Mouse (Mus musculus) heart, embryonic 16.5 days (tissue): Measurements from ENCODE around the gene Grb7. TPM values are rescaled to one million over a fixed set of nuclear protein-coding genes. Genes with fewer than 3 reads are reported as not detected.

Source experiments
- ATAC-seq: fragments of 200-750 bp; cut with Nextera tagmentation; replicated peaks from 2 replicates; pipeline ENCODE4 v1.8.0; 2017; ENCODE audit warnings: moderate number of reproducible peaks; ENCODE audit not compliant: insufficient read depth, low FRiP score; ENCODE audit errors: extremely low read depth
- H3K27ac ChIP-seq: fragments of 300-500 bp; sonication (generic); 2 replicates; pipeline ENCODE4 v1.5.1; 2014; ENCODE audit warnings: mild to moderate bottlenecking, low read length, control low read depth, moderate library complexity
- H3K27me3 ChIP-seq: fragments of 300-500 bp; sonication (generic); 2 replicates; pipeline ENCODE4 v1.6.1; 2014; ENCODE audit warnings: low read length, mixed read lengths; ENCODE audit not compliant: control insufficient read depth, insufficient read depth
- H3K36me3 ChIP-seq: fragments of 300-500 bp; sonication (generic); 2 replicates; pipeline ENCODE4 v1.6.1; 2014; ENCODE audit not compliant: control insufficient read depth, insufficient read depth
- H3K4me1 ChIP-seq: fragments of 300-500 bp; sonication (generic); 2 replicates; pipeline ENCODE4 v1.6.1; 2014; ENCODE audit warnings: low read length, mixed read lengths; ENCODE audit not compliant: control insufficient read depth, insufficient read depth
- H3K4me2 ChIP-seq: fragments of 300-500 bp; sonication (generic); 2 replicates; pipeline ENCODE4 v1.6.1; 2014; ENCODE audit warnings: low read depth, mild to moderate bottlenecking, control low read depth, low read length
- H3K4me3 ChIP-seq: fragments of 300-500 bp; sonication (generic); 2 replicates; pipeline ENCODE4 v1.5.1; 2014; ENCODE audit warnings: mild to moderate bottlenecking, control low read depth, low read length
- H3K9ac ChIP-seq: fragments of 300-500 bp; sonication (generic); 2 replicates; pipeline ENCODE4 v1.6.1; 2014; ENCODE audit warnings: low read length, control low read depth
- H3K9me3 ChIP-seq: fragments of 300-500 bp; sonication (generic); replicated peaks from 2 replicates; pipeline ENCODE4 v1.6.1; 2016; ENCODE audit warnings: low read length; ENCODE audit not compliant: control insufficient read depth
- WGBS: fragments of 180-500 bp; shearing (Covaris S2); extraction: QIAGEN DNeasy Blood & Tissue Kit; methylation state at CpG from one replicate; pipeline ENCODE4 v1.1.7; 2014; 5-methylcytosine and 5-hydroxymethylcytosine counted together
- polyA plus RNA-seq: library from polyadenylated mRNA; unstranded; fragments of >200 nt; fragmentation: Nextera tagmentation; extraction: Ambion mirVana; gene quantifications from 2 replicates; pipeline ENCODE4 v1.2.1, GENCODE M21; 2015

Gene Grb7
- polyA plus RNA-seq, 1 experiment from 2014 or later: 1.9 TPM

DNA sequence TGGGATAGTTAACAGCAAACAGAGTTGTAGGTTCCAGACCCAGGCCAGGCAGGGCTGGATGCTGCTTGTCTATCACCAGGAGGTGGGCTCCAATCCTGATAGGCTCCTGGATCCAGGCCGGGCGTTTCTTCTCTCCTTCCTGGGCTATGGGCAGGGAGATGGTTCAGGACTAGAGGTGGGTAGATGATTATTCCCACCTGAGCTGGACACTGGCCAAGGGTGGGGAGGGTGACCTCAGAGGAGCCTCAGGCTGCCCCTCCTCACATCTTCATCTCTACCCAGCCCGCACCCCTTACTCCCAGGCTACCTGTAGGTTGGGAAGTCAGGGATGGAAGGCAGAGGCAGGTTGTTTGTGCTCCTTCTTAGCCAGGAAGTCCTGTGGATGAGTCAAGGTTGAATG, 3.2 kb downstream of the Grb7 start:
- Histone ChIP-seq H3K4me1 (peaks cover 18% of the 10 kb centered on the region), H3K4me2 (no peak overlapping the region), H3K27me3 (peaks cover 5% of the 10 kb centered on the region), H3K4me3 (no peak overlapping the region), H3K27ac (no peak overlapping the region), H3K36me3 (no peaks in the 10 kb centered on the region), H3K9me3 (no peaks in the 10 kb centered on the region), H3K9ac (no peak overlapping the region)
- ATAC-seq: no peak
- 78% methylated on average over 3 of the region's 3 CpGs for WGBS

DNA sequence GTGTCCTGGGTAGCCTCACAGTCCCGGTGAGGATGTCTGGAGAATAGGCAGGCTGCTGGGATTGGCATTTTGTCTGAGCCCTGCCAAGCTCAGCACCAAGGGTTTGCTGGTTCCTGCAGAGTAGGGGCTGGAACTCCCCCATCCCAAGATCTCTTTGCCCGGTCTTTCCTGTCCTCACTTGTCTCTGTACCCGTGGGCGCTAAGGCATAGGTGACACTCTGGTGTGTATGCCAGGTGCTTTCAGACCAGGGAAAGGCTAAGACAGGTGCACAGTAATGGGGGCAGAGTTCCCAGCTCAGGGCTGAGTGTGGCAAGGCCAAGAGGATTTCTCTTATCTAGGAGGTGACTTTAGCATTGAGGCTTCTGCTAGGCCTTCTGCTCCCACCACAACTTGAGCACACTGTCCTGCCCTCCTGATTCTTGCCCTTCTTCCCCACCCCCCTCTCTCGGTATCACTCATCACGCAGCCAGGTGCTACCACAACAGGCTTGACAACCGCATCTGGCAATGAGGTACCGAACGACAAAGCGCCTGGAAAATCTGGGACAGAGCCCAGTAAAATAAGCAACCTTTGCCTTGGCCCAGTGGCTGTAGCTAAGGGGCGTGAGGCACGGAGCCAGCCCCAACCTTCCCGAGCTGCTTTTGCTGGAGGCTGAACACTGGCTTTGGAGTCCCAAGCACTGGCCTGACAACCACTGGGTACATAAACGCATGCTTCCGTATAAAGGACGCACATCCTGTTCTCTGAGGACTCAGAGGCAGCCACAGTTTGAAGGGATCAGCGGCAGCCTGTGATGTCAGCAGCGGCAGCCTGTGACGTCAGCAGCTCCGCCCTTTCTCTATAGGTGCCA, 4.0 kb downstream of the Grb7 start:
- no peak for ATAC-seq
- 64% methylated on average over 20 of the region's 20 CpGs for WGBS
- Histone ChIP-seq H3K9me3 (no peaks in the 10 kb centered on the region), H3K4me1 (peaks cover 18% of the 10 kb centered on the region), H3K27me3 (peaks cover 5% of the 10 kb centered on the region), H3K27ac (no peak overlapping the region), H3K36me3 (no peaks in the 10 kb centered on the region), H3K4me3 (no peak overlapping the region), H3K9ac (no peak overlapping the region), H3K4me2 (no peak overlapping the region)

DNA sequence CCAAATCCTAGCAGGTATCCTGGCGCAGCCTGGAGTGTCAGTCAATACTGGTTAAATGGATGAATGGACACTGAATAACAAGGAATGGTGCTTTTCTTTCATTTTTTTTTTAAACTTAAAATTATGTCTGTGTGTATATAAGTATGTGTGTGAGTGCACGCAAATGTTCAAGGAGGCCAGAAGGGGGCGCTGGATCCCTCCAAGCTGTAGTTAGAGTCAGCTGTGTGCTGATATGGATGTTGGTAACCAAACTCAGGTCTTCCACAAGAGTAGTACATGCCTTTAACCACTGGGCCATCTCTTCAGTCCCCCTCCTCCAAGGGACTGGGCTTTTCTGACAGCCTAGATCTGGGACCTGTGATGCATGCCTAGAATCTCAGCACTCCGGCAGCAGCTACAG, 9.3 kb downstream of the Grb7 start:
- ATAC-seq: no peak
- H3K4me1 ChIP-seq: peaks cover 4% of the 10 kb centered on the region
- 87% methylated on average over 4 of the region's 4 CpGs for WGBS
- no peaks in the 10 kb centered on the region for H3K9me3 ChIP-seq
- no peak overlapping the region for H3K4me2 ChIP-seq
- H3K9ac ChIP-seq: no peak overlapping the region
- no peak overlapping the region for H3K4me3 ChIP-seq
- no peak overlapping the region for H3K27ac ChIP-seq
- H3K36me3 ChIP-seq: no peaks in the 10 kb centered on the region
- H3K27me3 ChIP-seq: peaks cover 15% of the 10 kb centered on the region

DNA sequence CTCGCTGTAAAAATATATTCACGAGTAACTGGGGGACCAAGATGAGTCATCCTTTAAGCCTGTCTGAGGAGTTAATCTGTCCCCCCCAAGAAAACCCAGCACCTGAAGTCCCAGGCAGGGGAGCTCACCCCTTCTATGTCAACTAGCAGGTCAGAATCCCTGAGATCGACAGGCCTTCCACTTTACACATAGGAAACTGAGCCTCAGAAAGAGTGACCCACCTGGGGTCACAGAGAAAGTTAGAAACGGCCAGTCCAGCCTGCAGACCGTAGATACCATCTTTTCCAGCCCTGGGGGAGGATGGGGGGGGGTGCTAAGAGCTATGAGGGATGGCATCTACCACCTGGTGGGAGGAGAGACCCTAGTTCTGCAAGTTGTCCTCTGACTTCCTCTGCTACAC, 10.4 kb downstream of the Grb7 start:
- no peak overlapping the region for H3K4me2 ChIP-seq
- 66% methylated on average over 5 of the region's 5 CpGs for WGBS
- H3K9ac ChIP-seq: no peak overlapping the region

DNA sequence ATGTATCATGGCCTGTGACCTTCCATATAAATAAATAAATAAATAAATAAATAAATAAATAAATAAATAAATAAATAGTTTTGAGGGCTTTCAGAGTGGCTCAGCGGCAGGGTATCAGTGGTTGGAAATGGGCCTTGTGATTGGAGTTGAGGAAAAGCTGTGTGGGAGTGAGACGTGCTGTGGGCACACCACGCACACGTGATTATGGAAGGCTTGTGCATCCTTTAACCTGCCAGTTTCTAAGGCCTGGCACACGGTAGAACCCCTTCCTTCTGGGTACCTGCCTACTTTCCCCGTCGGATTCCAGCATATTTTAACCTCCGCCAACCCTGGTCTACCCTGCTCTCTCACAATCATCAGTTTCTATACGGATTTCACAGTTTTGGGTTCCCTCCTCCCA, 10.8 kb downstream of the Grb7 start:
- peak overlapping the region; percentile 66 for H3K4me3 ChIP-seq
- peak overlapping the region; percentile 75 for H3K9ac ChIP-seq
- H3K27me3 ChIP-seq: peaks cover 16% of the 10 kb centered on the region
- H3K4me1 ChIP-seq: peaks cover 2% of the 10 kb centered on the region
- peak overlapping the region; percentile 91 for H3K4me2 ChIP-seq
- H3K27ac ChIP-seq: peak overlapping the region; percentile 43
- H3K9me3 ChIP-seq: no peaks in the 10 kb centered on the region
- 19% methylated on average over 9 of the region's 9 CpGs for WGBS
- no peaks in the 10 kb centered on the region for H3K36me3 ChIP-seq
- ATAC-seq: no peak; the same call in 1 of the 2 replicates

More for the DNA sequence above, 10.4 kb downstream of the Grb7 start:
- H3K4me1 ChIP-seq: peaks cover 2% of the 10 kb centered on the region
- H3K27ac ChIP-seq: no peak overlapping the region
- H3K4me3 ChIP-seq: no peak overlapping the region
- H3K27me3 ChIP-seq: peaks cover 16% of the 10 kb centered on the region
- H3K9me3 ChIP-seq: no peaks in the 10 kb centered on the region
- no peaks in the 10 kb centered on the region for H3K36me3 ChIP-seq
- ATAC-seq: no peak

DNA sequence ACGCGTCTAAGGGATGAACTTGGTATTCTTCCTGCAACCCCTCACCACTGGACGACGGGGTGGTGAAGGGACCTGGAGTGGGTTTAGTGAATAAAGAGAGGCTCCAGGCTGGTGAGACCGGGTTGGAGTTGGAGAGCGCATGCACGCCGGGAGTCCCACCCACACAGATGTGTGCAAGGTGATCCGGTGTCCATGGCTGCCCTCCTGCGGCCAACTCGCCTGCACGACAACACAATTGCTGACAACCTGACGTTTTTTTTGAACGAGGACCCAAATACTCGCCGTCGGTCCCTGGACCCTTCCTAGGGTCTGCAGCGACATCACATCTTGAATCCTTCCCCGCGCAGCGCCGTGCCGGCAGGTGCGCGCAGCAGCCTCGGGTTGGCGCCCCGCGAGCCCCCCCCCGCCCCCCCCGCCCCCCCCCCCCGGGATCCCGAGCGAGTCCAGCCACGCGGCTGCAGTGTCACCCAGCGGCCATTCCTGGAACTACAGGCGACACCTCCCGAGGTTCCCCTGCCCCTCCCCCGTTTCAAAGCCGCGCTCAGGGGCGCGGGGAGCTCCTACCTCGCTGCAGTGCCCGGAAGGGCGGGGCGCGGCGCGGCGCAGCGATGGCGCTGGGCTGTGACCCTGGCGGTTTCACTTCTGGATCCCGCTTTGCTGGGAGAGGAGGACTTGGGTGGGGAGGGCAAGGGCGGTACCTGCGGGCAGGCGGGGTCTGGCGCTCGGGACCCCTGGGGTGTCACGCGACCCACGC, 11.3 kb downstream of the Grb7 start:
- peaks cover 16% of the 10 kb centered on the region for H3K27me3 ChIP-seq
- H3K4me2 ChIP-seq: peak overlapping the region; percentile 91
- H3K9ac ChIP-seq: peak overlapping the region; percentile 75
- peak; percentile 74 for ATAC-seq
- no peaks in the 10 kb centered on the region for H3K9me3 ChIP-seq
- under 1% methylated on average over 59 of the region's 64 CpGs for WGBS
- H3K27ac ChIP-seq: peak overlapping the region; percentile 68
- peaks cover 2% of the 10 kb centered on the region for H3K4me1 ChIP-seq
- H3K4me3 ChIP-seq: peak overlapping the region; percentile 66
- no peaks in the 10 kb centered on the region for H3K36me3 ChIP-seq

DNA sequence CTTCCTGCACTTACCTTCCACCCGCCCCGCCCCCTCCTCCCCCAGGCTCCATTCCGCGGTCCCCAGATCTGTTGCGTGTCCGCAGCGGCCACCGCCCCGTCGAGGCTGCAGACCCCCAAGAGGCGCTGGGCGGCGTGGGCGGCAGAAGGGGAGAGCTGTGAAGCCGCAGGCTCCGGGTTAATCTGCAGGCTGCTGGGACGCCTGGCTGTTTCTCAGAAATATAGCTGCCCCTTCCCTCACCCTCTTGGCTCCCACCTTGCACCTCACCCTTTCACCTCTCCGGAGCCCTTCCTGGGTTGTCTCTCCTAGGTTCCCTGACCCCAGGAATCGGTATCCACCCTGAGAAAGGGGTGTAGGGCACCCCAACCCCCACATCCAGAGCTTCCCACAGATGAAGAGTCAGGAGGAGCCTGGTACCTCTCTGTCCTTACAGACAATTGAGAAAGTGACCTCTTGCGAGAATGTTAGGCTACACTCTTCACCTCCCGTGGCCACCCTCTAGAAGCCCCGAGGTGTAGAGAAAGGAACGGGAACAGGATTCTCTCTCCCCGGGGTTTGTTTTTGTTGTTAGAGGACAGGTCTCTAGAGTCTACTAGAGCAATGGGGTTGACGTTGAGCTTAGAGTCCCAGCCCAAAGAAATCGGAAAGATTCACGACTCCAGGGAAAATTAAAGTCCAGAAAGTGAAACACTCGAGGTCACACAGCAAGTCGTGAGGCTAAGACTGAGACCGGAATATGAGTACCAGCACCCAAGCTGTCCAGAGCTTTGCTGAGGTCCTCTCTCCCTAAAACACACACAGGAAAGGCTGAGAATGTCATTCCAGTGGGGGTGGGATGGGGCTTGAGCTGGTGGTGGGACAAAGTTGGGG, 12.2 kb downstream of the Grb7 start:
- WGBS: 3% methylated on average over 30 of the region's 30 CpGs
- H3K4me3 ChIP-seq: peak overlapping the region; percentile 66
- peaks cover 16% of the 10 kb centered on the region for H3K27me3 ChIP-seq
- peak overlapping the region; percentile 75 for H3K9ac ChIP-seq
- peak overlapping the region; percentile 91 for H3K4me2 ChIP-seq
- H3K4me1 ChIP-seq: peaks cover 2% of the 10 kb centered on the region
- no peaks in the 10 kb centered on the region for H3K9me3 ChIP-seq
- H3K27ac ChIP-seq: peak overlapping the region; percentile 68
- no peaks in the 10 kb centered on the region for H3K36me3 ChIP-seq
- ATAC-seq: no peak

DNA sequence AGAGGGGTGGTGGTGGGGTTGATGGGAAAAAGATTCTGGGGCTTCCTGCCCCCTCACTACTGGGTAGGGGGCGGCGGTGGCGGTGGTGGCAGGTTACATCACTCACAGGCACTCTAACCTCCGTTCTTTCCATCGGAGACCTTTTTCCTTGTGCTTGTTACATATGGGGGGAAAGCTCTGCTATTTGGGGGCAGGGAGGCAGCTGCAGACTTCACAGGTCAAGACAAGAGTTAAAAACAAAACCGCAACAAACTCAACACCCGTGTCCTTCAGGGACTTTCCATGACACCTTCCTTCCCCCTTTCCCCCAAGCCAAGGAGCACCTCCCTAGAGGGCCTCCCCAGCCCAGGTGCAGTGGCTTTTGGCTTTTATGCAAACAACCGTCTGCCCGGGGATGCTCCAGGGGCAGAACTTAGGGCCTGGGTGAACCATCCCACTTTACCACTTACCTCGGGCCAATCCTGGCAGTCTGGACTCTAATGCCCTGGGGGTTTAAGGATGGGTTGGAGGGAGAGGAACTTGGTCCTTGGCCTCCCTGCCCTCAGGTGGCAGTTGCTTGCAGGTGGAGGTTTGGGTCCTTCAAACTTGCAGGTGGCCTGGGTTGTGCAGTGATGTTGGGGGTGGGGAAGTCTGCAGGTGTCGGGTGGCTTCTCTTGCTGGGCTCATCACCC, 13.0 kb downstream of the Grb7 start:
- H3K9ac ChIP-seq: no peak overlapping the region
- H3K36me3 ChIP-seq: no peaks in the 10 kb centered on the region
- peaks cover 2% of the 10 kb centered on the region for H3K4me1 ChIP-seq
- peaks cover 16% of the 10 kb centered on the region for H3K27me3 ChIP-seq
- WGBS: 19% methylated on average over 11 of the region's 11 CpGs
- no peak overlapping the region; the same call in 1 of the 2 replicates for H3K4me2 ChIP-seq
- H3K4me3 ChIP-seq: no peak overlapping the region
- H3K27ac ChIP-seq: peak overlapping the region; percentile 68
- H3K9me3 ChIP-seq: no peaks in the 10 kb centered on the region
- peak; percentile 18; the same call in 1 of the 2 replicates for ATAC-seq
